Mouse (Mus musculus) gastrocnemius, postnatal 14 days (tissue): Measurements from ENCODE around the gene Phrf1. TPM values are rescaled to one million over a fixed set of nuclear protein-coding genes. Genes with fewer than 3 reads are reported as not detected.
A peak's percentile ranks its signal among the peaks of the same experiment; 100 is the strongest.

Source experiments
- DNase-seq: peaks from one replicate; pipeline ENCODE4 v3.0.0; 2021; ENCODE audit warnings: mixed read lengths
- intact Hi-C: fragments of 180-260 bp; cut with DNase I; formaldehyde crosslinking; loops from one replicate; pipeline ENCODE4 v1.15.1; 2025; ENCODE audit warnings: low total_unique reads
- long read RNA-seq, 2 experiments: library from polyadenylated mRNA; stranded (forward); transcript quantifications; one replicate each; pipeline ENCODE4 v2.0.0; 2021
- total RNA-seq, 2 experiments: library from RNA; stranded (reverse); gene quantifications; 2 replicates each; pipeline ENCODE4 v1.2.3; 2021

Gene Phrf1
- 10 to 100 TPM; 23.2 to 24.4 TPM for total RNA-seq
- long read RNA-seq, experiment 1, full-length matches to known transcripts: 4 of 14 reads
- long read RNA-seq, experiment 1, partial matches to known transcripts: 3 of 14 reads
- long read RNA-seq, experiment 1, other reads (novel, unspliced or antisense): 7 of 14 reads
- long read RNA-seq, experiment 2, full-length matches to known transcripts: 3 of 12 reads
- long read RNA-seq, experiment 2, partial matches to known transcripts: 3 of 12 reads
- long read RNA-seq, experiment 2, other reads (novel, unspliced or antisense): 6 of 12 reads

DNA sequence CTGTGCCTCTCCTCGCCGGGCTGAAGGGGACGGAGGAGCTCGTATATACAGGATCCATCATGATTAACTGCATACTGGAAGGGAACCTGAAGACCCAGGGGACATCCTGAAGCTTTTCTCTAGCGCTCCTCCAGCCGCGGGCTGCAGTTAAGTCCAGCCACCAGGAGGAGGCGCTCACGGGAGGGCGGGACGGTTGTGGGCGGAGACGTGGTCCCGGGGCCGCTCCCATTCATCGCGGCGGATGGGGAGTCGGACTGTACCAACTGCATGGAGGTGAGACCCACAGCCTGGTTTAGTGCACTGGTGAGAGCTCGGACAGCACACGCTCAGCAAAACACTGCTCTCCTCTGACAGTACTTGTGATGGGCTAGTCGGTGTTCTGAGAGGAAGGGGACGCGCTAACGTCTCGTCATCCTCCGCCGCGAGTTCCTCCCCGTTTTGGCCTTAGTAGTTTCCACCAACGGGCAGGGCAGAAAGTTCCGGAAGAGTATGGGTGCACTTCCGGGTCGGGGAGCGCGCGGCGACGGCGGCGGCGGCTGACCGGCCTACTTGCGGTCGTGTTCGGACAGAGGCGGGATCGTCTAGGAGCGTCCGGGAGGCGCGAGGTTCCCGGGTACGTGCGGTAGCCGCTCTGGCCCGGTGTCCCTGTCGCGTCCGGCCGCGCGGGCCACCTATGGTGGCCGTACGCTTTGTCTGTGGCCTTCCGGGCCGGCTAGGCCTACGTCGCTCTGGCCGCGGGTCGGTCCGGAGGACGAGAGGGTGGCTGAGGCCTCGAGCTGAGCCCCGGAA is at the start of gene Phrf1:
TSS of gene Phrf1 (plus strand) at position 506 of the 789 bp plus-strand sequence.
- DNase-seq: peak; percentile 91
- intact Hi-C loops: no loop called here

DNA sequence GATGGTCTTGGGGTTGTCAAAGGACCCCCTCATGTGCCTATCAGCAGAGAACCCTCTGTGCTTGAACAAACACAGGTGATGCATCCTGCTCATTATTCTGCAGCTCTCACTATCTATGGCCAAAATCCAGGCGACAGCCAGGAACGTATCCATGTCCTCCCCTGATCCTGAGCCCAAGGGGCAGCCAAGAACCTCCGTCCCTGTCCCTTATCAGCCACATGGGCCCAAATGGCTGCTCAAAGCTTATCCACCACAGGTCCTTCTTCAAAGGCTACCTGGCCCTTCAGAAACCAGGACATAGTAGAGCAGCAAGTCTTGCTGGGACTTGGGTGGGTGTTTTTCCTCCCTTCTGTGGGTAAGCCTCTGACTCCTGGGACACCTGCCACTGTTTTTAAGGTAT is 40.4 kb upstream of the Phrf1 start:
- intact Hi-C loops: no loop called here
- DNase-seq: no peak

DNA sequence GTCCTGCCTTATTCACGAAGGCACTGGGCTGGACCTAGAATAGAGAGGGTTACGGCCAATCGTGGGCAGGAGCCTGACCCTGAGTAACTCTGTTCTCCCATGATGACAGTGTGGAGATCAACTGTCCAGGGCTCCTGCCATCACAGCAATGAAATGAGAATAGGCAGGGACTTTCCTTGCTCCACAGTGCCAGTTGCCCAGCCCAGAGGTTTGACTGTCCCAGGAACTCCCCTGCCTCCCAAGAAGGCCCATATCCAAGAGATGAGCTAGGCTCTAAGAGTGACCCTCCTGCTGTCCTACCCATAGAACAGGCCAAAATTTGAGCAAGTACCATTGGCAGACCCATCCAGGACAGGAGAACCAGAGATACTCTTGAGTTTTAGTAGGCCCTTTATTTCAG is 39.9 kb upstream of the Phrf1 start:
- intact Hi-C loops: no loop called here
- DNase-seq: no peak

- intact Hi-C loops: no loop called here
- DNase-seq: no peak
Measured at GRCm38 (mm10) chr7:141190220-141190619, 38.4 kb upstream of the Phrf1 start.

GRCm38 (mm10) chr7:141191036-141191435 is 37.5 kb upstream of the Phrf1 start:
- no peak for DNase-seq
- intact Hi-C loops: no loop called here

DNA sequence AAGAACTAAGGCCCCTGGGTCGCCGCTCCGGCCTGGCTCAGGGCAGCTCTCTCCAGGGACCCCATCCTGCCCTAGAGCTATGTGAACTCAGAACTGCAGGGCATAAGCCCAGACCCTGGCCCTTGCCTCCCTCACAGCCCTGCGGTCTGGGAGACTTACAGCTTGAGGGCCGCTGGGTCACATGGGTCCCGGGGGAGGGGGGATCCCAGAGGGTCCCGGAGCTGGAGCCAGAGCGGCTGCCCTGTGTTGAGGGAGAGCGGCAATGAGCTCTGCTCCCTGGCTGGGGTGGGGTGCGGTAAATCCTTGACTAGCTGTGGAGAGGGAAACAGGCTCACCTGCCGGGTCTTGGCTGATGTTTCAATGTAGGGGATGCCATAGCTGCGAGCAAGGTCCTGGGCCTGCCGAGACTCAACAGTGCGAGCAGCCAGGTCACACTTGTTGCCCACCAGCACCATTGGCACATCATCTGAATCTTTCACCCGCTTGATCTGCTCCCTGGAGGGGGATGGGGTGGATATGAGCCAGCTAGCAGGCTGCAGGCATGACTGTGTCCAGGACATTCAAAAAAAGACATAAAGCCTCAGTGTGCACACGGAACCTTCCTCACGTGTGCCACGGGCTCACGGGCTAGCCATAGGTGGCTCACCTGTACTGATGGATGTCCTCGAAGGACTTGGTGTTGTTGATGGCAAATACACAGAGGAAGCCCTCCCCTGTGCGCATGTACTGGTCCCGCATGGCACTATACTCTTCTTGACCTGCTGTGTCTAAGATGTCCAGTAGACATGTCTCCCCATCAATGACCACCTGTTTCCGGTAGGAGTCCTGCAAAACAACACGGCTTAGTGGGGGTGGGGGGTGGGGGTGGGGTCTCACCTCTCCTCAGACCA is 36.5 kb upstream of the Phrf1 start:
- intact Hi-C loops: no loop called here
- peak; percentile 19 for DNase-seq

DNA sequence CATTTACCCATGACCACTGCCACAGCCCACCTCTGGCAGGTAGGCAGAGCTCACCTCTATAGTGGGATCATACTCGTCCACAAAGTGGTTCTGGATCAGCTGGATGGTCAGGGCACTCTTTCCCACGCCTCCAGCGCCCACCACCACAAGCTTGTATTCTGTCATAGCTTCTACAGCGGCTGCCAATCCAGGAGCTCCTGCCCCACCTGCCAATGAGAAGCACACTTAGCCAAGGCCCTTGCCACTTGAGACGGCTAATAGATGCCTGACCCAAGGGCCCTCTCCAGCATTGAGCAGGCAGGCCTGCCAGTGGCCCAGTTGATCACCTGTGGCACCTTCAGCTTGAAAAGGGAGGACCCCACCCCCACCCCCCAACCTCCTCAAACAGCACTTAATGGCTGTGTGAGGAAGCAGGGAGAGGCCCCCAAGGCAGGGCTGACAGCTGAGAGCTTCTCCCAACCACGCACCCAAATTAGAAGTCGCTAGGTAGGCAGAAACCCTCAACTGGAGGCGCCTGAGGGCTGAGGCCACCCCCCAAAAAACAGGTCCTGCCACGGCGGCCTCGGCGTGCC is 35.7 kb upstream of the Phrf1 start:
- intact Hi-C loops: no loop called here
- DNase-seq: no peak

- intact Hi-C loops: no loop called here
Measured at GRCm38 (mm10) chr7:141193348-141193856, 35.2 kb upstream of the Phrf1 start.

DNA sequence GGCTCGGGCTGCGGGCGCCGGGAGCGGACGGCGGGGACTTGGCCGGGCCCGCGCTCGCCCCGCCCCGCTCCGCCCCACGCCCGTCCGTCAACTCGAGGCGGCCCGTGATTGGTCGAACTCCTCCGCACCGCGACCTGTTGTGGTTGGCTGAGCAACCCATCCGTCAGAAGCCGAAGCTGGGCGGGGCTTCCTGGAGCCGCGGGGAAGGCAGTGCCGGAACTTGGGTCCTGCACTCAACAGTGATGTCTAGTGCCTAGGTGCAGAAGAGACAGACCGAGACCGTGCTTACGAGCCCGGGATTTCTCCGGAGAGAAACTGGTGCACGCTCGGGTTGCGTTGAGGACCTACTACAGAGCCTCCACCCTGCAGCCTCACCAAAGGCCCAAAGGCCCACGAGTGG is 34.6 kb upstream of the Phrf1 start, which contains the start of the genes Hras and Lrrc56:
TSS of gene Hras (minus strand) at position 58 of the 400 bp plus-strand sequence.
TSS of gene Lrrc56 (plus strand) at position 210 of the 400 bp plus-strand sequence.
- intact Hi-C loops: no loop called here
- DNase-seq: peak; percentile 98

More at GRCm38 (mm10) chr7:141193348-141193856, 35.2 kb upstream of the Phrf1 start:
- DNase-seq: peak; percentile 50

DNA sequence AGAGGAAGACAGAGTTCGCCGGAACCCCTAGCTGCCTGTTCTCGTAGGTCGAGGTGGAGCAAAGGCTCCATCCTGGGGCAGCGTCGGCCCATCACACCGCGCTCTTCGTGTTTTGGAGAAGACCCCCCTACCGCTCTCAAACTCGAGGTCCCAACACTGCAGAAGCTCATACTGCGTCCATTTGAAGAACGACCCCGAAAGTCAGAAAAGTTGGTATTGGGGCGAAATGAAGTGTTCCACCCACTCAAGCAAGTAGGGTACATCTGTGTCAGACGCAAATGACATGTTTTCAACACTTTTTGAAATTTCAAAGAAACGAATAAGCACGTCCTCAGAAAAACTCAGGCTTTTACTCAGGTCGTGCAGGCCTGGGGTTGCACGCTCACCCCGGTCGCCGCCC is 34.2 kb upstream of the Phrf1 start:
- DNase-seq: no peak
- intact Hi-C loops: no loop called here

- peak; percentile 85 for DNase-seq
- intact Hi-C loops: no loop called here
Measured at GRCm38 (mm10) chr7:141194830-141195229, 33.8 kb upstream of the Phrf1 start.

DNA sequence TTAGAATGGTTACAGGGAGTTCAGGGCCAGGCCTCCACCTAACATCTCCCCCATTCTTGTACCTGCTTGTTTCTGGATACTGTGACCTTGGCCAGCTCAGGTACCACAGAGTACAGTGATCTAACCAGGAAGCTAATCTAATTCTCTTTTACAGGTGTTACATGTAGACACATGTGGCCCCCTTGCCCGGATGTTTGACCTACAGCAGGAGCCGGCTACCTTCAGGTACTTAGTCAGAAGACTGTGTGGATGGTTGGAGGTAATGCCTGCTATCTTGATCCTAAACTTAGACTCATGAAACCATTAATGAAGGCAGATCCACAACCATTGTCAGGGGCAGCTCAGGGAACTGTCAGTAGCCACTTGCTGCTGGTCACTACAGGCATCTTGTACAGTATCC is 32.8 kb upstream of the Phrf1 start:
- intact Hi-C loops: no loop called here
- DNase-seq: no peak

- no peak for DNase-seq
- intact Hi-C loops: no loop called here
Measured at GRCm38 (mm10) chr7:141196619-141197282, 31.8 kb upstream of the Phrf1 start.

DNA sequence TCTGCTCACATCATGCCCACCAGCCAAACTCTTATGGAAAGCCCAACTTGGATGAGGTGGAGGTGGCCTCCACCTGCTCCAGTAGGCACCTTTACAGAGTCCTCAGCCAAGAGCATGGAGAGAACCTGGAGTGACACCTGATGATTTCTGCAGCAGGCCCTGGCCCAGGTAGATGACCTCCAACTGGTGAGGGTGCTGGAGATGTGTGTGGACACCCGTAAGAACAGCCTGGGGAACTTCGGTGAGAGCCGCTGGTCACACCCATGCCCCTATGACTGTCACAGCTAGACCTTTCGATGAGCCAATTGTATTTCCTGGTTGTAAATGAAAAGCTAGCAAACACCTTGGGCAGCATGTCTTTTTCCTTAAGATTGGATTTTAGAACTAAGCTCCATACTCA is 30.5 kb upstream of the Phrf1 start:
- no peak for DNase-seq
- intact Hi-C loops: no loop called here

GRCm38 (mm10) chr7:141204546-141204945 is 24.0 kb upstream of the Phrf1 start:
- intact Hi-C loops: no loop called here
- DNase-seq: no peak

- no peak for DNase-seq
- intact Hi-C loops: no loop called here
Measured at GRCm38 (mm10) chr7:141205504-141205903, 23.1 kb upstream of the Phrf1 start.

DNA sequence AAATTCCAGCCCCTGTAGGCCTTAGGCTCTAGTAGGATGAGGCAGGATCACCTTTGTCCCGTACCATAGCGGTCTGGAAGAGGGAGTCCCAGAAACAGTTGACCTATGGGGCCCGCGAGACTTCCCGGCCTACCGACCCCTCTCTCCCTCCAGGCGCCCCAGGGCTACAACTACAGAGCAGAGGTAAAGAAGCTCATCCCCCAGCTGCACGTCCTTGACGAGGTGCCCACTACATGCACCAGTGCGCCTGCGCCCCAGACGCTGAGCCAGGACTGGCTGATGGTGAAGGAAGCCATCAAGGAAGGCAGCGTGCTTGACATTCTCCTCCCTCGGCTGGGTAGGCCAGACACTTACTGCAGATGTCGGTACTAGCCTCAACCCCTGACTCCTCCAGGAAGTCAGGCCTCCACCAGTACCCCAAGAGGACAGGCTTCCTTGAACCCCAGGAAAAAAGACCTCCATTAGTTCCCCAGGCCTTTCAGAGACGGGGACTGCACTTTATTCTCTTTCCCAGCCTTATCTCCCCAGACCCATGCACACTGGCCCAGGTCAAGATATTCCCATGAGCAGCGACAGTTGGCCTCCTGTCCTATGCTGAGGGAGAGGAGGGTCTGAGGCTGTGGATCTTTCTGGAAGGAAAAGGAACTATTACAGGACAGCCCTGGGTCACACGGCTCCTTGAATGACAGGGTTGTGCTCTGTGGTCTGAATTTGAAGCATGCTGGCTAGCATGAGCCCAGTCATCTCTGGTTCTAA is 22.2 kb upstream of the Phrf1 start:
- no peak for DNase-seq
- intact Hi-C loops: no loop called here

DNA sequence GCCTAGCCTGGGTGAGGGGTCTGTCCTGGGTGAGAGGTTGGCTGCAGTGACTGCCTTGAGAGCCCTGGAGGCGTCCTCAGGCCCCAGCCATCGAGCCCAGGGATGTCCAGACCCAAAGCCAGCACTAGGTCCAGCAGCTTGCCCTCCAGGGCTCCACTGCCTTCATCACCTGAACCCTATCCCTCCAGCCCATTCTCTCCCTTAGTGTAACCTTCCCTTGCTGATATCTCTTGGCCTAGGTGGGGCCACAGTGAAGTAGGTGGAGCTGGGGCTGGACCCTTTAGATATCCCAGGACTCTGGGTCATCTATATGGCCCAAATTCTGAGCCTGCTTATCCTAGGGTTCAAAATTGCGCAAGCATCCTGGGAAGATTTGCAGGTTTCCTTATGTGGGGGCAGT is 19.1 kb upstream of the Phrf1 start:
- intact Hi-C loops: no loop called here
- DNase-seq: no peak
